Mouse (Mus musculus) lung, postnatal 0 days (tissue): ENCODE measurements around the gene Serpinb1c.

ENCODE experiments used
- CTCF ChIP-seq: IDR thresholded peaks from 2 replicates; pipeline ENCODE4 v1.5.1; 2016; ENCODE audit warnings: antibody characterized with exemption, mild to moderate bottlenecking
- EP300 ChIP-seq: IDR thresholded peaks from 2 replicates; pipeline ENCODE4 v1.6.1; 2016; ENCODE audit warnings: antibody characterized with exemption, mild to moderate bottlenecking, control low read depth

DNA sequence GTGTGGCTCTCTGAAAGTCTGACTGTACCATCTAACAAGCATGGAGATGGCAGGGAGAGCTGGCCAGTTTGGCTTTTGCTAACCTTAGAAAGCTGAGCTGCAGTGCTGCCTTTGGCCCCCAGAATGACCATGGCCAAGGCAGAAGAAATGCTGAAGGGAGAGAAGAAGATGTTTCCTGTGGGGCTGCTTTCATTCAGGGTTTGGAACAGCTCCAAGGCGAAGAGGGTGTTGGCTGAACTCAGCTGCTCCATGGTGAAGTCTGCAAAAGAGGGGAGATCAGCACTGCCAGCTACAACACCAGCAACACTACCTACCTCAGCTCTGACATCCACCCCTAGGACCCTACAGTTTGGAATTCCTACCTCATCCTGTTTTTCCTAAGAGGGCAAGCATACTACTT, 47.9 kb downstream of the Serpinb1c start:
- TF ChIP-seq EP300 (no peak), CTCF (no peak)
